Mouse (Mus musculus) neural tube, embryonic 14.5 days (tissue): ENCODE data around the gene Map2k7. TPM values are rescaled to one million over a fixed set of nuclear protein-coding genes. Genes with fewer than 3 reads are reported as not detected.

ENCODE experiments used
- ATAC-seq: fragments of 200-750 bp; cut with Nextera tagmentation; 2 replicates; pipeline ENCODE4 v1.8.0; 2017; ENCODE audit warnings: low read depth, mild to moderate bottlenecking, moderate TSS enrichment, moderate library complexity
- H3K27ac ChIP-seq: fragments of 300-500 bp; sonication (generic); 2 replicates; pipeline ENCODE4 v1.5.1; 2014; ENCODE audit warnings: low read depth, mild to moderate bottlenecking, control low read depth, low read length, moderate library complexity, mixed read lengths
- H3K27me3 ChIP-seq: fragments of 300-500 bp; sonication (generic); 2 replicates; pipeline ENCODE4 v1.6.1; 2014; ENCODE audit warnings: low read length; ENCODE audit not compliant: control insufficient read depth, insufficient read depth
- H3K36me3 ChIP-seq: fragments of 300-500 bp; sonication (generic); 2 replicates; pipeline ENCODE4 v1.6.1; 2014; ENCODE audit warnings: low read length, mixed read lengths; ENCODE audit not compliant: control insufficient read depth, insufficient read depth
- H3K4me1 ChIP-seq: fragments of 300-500 bp; sonication (generic); 2 replicates; pipeline ENCODE4 v1.6.1; 2014; ENCODE audit warnings: low read length; ENCODE audit not compliant: control insufficient read depth, insufficient read depth
- H3K4me2 ChIP-seq: fragments of 300-500 bp; sonication (generic); 2 replicates; pipeline ENCODE4 v1.6.1; 2014; ENCODE audit warnings: mild to moderate bottlenecking, low read depth, low read length, control low read depth
- H3K4me3 ChIP-seq: fragments of 300-500 bp; sonication (generic); 2 replicates; pipeline ENCODE4 v1.5.1; 2014; ENCODE audit warnings: low read depth, low read length, control low read depth, mixed read lengths
- H3K9ac ChIP-seq: fragments of 300-500 bp; sonication (generic); replicated peaks from 2 replicates; pipeline ENCODE4 v1.6.1; 2014; ENCODE audit warnings: low read depth, mild to moderate bottlenecking, control low read depth, low read length, mixed read lengths
- H3K9me3 ChIP-seq: fragments of 300-500 bp; sonication (generic); 2 replicates; pipeline ENCODE4 v1.6.1; 2016; ENCODE audit warnings: low read length; ENCODE audit not compliant: control insufficient read depth
- WGBS: fragments of 180-500 bp; shearing (Covaris S2); extraction: QIAGEN DNeasy Blood & Tissue Kit; methylation state at CpG from one replicate; pipeline ENCODE4 v1.1.7; 2014; 5-methylcytosine and 5-hydroxymethylcytosine counted together
- polyA plus RNA-seq: library from polyadenylated mRNA; unstranded; fragments of >200 nt; fragmentation: Nextera tagmentation; extraction: Ambion mirVana; gene quantifications from 2 replicates; pipeline ENCODE4 v1.2.1, GENCODE M21; 2014

The Map2k7 gene
- polyA plus RNA-seq, 1 experiment from 2014 or later: 22.1 TPM

DNA sequence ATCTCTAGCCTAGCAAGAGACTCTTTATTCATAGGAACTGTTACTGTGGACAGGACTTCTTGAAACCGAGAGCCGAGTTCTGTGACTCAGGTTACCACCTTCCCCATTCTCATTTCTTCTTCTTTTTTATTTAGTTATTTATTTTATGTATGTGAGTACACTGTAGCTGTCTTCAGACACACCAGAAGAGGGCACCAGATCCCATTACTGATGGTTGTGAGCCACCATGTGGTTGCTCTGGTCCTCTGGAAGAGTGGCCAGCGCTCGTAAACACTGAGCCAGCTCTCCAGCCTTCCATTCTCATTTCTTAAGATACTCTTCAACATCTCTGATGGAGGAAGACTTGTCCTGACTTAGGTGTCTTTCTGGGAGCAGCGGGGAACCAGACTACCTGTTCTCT lies 54.2 kb downstream of the Map2k7 start:
- WGBS: 90% methylated on average over 5 of the region's 5 CpGs
- Histone ChIP-seq H3K4me3 (no peak overlapping the region), H3K4me1 (no peaks in the 10 kb centered on the region), H3K27ac (no peak overlapping the region), H3K27me3 (no peaks in the 10 kb centered on the region), H3K36me3 (peaks cover 60% of the 10 kb centered on the region), H3K9me3 (no peaks in the 10 kb centered on the region), H3K4me2 (no peak overlapping the region), H3K9ac (no peak overlapping the region)
- no peak for ATAC-seq

Other genes starting within 250 kb of the Map2k7 start
- not detected in 2 replicates for gene Cd209f, start 132.9 kb upstream of the Map2k7 start, polyA plus RNA-seq
- not detected in 2 replicates for gene Cd209g, start 104.6 kb upstream of the Map2k7 start, polyA plus RNA-seq
- gene Evi5l, start 72.2 kb upstream of the Map2k7 start, polyA plus RNA-seq: 86.7 and 96.4 TPM in 2 replicates
- gene Prr36, start 21.3 kb upstream of the Map2k7 start, polyA plus RNA-seq: 48.5 and 53.3 TPM in 2 replicates
- 0.07 TPM in 1 of 2 replicates, not detected in the other for gene Lrrc8e, start 11.9 kb upstream of the Map2k7 start, polyA plus RNA-seq
- 0.89 and 1.3 TPM in 2 replicates for gene Gm49320, start 125 bp downstream of the Map2k7 start, polyA plus RNA-seq
- 4.2 and 6.5 TPM in 2 replicates for gene Tgfbr3l, start 9.5 kb downstream of the Map2k7 start, polyA plus RNA-seq
- 57.9 and 69.0 TPM in 2 replicates for gene Snapc2, start 14.3 kb downstream of the Map2k7 start, polyA plus RNA-seq
- gene Ctxn1, start 20.5 kb downstream of the Map2k7 start, polyA plus RNA-seq: 203 and 212 TPM in 2 replicates
- 52.2 and 52.3 TPM in 2 replicates for gene Timm44, start 37.2 kb downstream of the Map2k7 start, polyA plus RNA-seq
- 21.4 and 24.3 TPM in 2 replicates for gene Ccl25, start 86.5 kb downstream of the Map2k7 start, polyA plus RNA-seq
- 106 and 120 TPM in 2 replicates for gene Elavl1, start 86.7 kb downstream of the Map2k7 start, polyA plus RNA-seq